Mouse (Mus musculus) midbrain, embryonic 10.5 days (tissue): ENCODE results near the gene Enpp1. TPM values are rescaled to one million over a fixed set of nuclear protein-coding genes. Genes with fewer than 3 reads are reported as not detected.
"Not testable (repeated sequence)": the region's sequence is repeated elsewhere in the genome, so short reads cannot be mapped to it uniquely, and the experiment has no call there.

Experiments used
- DNase-seq: peaks from one replicate; pipeline ENCODE4 v3.0.0-alpha.2; 2017; ENCODE audit warnings: low spot score
- H3K27ac ChIP-seq: fragments of 300-500 bp; sonication (generic); replicated peaks from 2 replicates; pipeline ENCODE4 v1.5.1; 2016; ENCODE audit warnings: mild to moderate bottlenecking
- H3K27me3 ChIP-seq: fragments of 300-500 bp; sonication (generic); 2 replicates; pipeline ENCODE4 v1.6.1; 2016; ENCODE audit warnings: low read depth, mild to moderate bottlenecking; ENCODE audit not compliant: poor library complexity, severe bottlenecking
- H3K36me3 ChIP-seq: fragments of 300-500 bp; sonication (generic); 2 replicates; pipeline ENCODE4 v1.6.1; 2016; ENCODE audit warnings: mild to moderate bottlenecking, moderate library complexity
- H3K4me1 ChIP-seq: fragments of 300-500 bp; sonication (generic); 2 replicates; pipeline ENCODE4 v1.6.1; 2016
- H3K4me3 ChIP-seq: fragments of 300-500 bp; sonication (generic); 2 replicates; pipeline ENCODE4 v1.5.1; 2016; ENCODE audit warnings: mild to moderate bottlenecking, moderate library complexity
- H3K9me3 ChIP-seq: fragments of 300-500 bp; sonication (generic); replicated peaks from 2 replicates; pipeline ENCODE4 v1.6.1; 2016; ENCODE audit warnings: mild to moderate bottlenecking
- WGBS: fragments of 180-500 bp; shearing (Covaris S2); methylation state at CpG from one replicate; pipeline ENCODE4 v1.1.7; 2016; 5-methylcytosine and 5-hydroxymethylcytosine counted together
- polyA plus RNA-seq: library from polyadenylated mRNA; unstranded; fragments of >200 nt; fragmentation: Nextera tagmentation; extraction: Ambion mirVana; gene quantifications from 2 replicates; pipeline ENCODE4 v1.2.1, GENCODE M21; 2016

Enpp1 gene
- polyA plus RNA-seq, 1 experiment from 2014 or later: 0.36 TPM

GRCm38 (mm10) chr10:24629086-24629720 lies 82.8 kb downstream of the Enpp1 start:
- no peak for DNase-seq
- Histone ChIP-seq H3K27me3 (no peaks in the 10 kb centered on the region), H3K4me1 (0 out of 2 replicates have a peak, but pooled peaks cover 3% of the 10 kb centered on the region), H3K9me3 (no peaks in the 10 kb centered on the region), H3K36me3 (no peaks in the 10 kb centered on the region), H3K4me3 (no peak overlapping the region), H3K27ac (no peak overlapping the region)
- 82% methylated on average over 9 of the region's 9 CpGs for WGBS

DNA sequence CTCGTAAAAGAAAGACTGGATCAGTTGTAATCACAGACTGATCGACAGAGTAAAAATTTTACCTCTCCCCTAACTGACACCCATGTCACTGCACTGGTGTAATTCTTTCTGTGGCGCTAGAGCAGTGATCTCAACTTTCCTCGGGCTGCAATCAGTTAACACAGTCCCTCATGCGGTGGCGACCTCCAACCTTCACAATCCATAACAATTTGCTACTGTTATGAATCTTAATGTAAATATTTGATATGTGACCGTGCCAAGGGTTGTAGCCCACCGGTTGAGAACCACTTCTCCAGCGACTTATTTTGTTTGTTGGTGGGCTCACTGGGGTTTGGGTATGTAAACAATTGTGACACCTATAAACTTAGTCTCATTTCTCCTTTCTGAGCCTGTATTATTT lies 83.5 kb downstream of the Enpp1 start:
- Histone ChIP-seq H3K27me3 (no peaks in the 10 kb centered on the region), H3K4me1 (0 out of 2 replicates have a peak, but pooled peaks cover 3% of the 10 kb centered on the region), H3K27ac (no peak overlapping the region), H3K4me3 (no peak overlapping the region), H3K9me3 (no peaks in the 10 kb centered on the region), H3K36me3 (no peaks in the 10 kb centered on the region)
- DNase-seq: no peak
- 85% methylated on average over 9 of the region's 9 CpGs for WGBS

GRCm38 (mm10) chr10:24627262-24627661 lies 84.7 kb downstream of the Enpp1 start:
- Histone ChIP-seq H3K27ac (no peak overlapping the region), H3K4me1 (0 out of 2 replicates have a peak, but pooled peaks cover 3% of the 10 kb centered on the region), H3K4me3 (no peak overlapping the region), H3K27me3 (no peaks in the 10 kb centered on the region), H3K9me3 (no peaks in the 10 kb centered on the region), H3K36me3 (no peaks in the 10 kb centered on the region)
- WGBS: 77% methylated on average over 12 of the region's 12 CpGs
- DNase-seq: no peak

DNA sequence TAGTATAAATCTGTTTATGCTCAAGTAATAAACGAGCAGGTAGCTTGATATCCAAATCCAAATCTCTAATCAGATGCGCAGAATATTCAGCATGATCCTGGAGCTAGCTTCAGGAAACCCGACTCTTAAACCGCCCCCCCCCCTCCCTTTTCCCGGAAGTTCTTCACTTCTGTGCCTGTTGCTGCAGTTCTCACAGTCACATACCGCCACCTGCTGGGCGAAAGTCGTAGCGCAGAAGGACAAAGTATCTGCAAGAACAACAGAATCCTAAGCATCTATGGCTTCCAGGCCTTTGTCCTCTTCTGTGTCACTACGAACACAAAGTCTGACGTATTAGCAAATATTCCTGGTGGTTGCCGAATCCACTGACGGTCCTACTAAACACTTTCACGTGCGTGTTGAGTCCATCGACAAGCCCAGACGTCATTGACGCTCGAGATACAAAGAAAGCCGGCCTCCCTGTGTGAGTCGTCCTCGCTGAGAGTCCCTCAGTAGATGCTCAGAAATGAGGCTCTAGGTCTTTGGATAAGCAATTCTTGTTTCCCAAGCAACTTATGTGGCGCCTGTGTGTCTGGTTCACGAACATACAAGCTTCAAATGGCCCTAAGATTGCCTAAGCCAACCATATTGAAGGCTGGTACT lies 86.8 kb downstream of the Enpp1 start:
- no peaks in the 10 kb centered on the region for H3K27me3 ChIP-seq
- 41% methylated on average over 24 of the region's 24 CpGs for WGBS
- no peaks in the 10 kb centered on the region for H3K36me3 ChIP-seq
- peak overlapping the region; percentile 72 for H3K27ac ChIP-seq
- no peak overlapping the region for H3K4me3 ChIP-seq
- no peaks in the 10 kb centered on the region for H3K9me3 ChIP-seq
- 0 out of 2 replicates have a peak, but pooled peaks cover 3% of the 10 kb centered on the region for H3K4me1 ChIP-seq
- DNase-seq: peak; percentile 90

DNA sequence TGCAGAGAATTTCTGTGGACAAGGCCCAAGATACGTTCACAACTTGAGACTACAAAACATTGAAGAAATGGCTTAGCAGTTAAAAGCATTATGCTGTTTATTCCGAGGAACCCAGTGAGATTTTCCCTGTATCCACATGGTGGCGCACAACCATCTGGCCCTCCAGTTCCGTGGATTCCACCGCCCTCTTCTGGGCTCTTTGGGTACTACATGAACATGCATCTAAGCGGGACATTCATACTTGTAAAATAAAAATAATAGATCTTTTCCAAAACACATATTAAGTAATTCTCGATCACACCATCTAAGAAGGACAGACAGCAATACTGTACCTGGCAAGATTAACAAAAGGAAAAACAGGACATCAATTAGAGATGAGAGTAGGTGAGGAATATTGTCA lies 89.4 kb downstream of the Enpp1 start:
- WGBS: 21% methylated on average over 7 of the region's 7 CpGs

GRCm38 (mm10) chr10:24621572-24621971 lies 90.4 kb downstream of the Enpp1 start:
- no peak overlapping the region for H3K27ac ChIP-seq
- DNase-seq: peak; percentile 60
- H3K36me3 ChIP-seq: no peaks in the 10 kb centered on the region
- H3K4me1 ChIP-seq: no peaks in the 10 kb centered on the region
- H3K4me3 ChIP-seq: no peak overlapping the region
- no peaks in the 10 kb centered on the region for H3K9me3 ChIP-seq
- no peaks in the 10 kb centered on the region for H3K27me3 ChIP-seq
- 42% methylated on average over 9 of the region's 9 CpGs for WGBS

More for the DNA sequence above, 89.4 kb downstream of the Enpp1 start:
- Histone ChIP-seq H3K4me3 (no peak overlapping the region), H3K4me1 (0 out of 2 replicates have a peak, but pooled peaks cover under 1% of the 10 kb centered on the region), H3K9me3 (no peaks in the 10 kb centered on the region), H3K27me3 (no peaks in the 10 kb centered on the region), H3K36me3 (no peaks in the 10 kb centered on the region), H3K27ac (no peak overlapping the region)
- DNase-seq: peak; percentile 59

DNA sequence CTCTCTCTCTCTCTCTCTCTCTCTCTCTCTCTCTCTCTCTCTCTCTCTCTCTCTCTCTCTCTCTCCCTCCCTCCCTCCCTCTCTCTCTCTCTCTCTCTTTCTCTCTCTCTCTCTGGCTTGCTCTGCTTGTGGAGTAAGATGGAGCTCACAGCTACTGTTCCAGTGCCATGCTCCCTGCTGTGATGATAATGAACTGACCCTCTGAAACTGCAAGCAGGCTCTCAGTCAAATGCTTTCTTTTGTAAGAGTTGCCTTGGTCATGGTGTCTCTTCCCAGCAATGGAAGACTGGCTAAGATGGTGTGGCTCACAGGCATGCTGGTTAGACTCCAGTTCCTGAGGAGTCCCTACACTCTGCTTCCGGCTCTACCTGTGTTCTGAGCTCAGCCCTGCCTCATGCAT lies 95.4 kb downstream of the Enpp1 start:
- not testable (repeated sequence) for DNase-seq, H3K27ac ChIP-seq, H3K36me3 ChIP-seq, H3K27me3 ChIP-seq, H3K4me1 ChIP-seq, H3K4me3 ChIP-seq, H3K9me3 ChIP-seq
- 100% methylated on average over 1 of the region's 1 CpGs for WGBS

- Histone ChIP-seq H3K4me3 (no peak overlapping the region), H3K27me3 (no peaks in the 10 kb centered on the region), H3K36me3 (no peaks in the 10 kb centered on the region), H3K9me3 (no peaks in the 10 kb centered on the region), H3K4me1 (no peaks in the 10 kb centered on the region), H3K27ac (no peak overlapping the region)
- no peak for DNase-seq
- 80% methylated on average over 6 of the region's 6 CpGs for WGBS
Observed at GRCm38 (mm10) chr10:24615799-24616198, 96.2 kb downstream of the Enpp1 start.

- H3K4me3 ChIP-seq: no peak overlapping the region
- DNase-seq: no peak
- no peaks in the 10 kb centered on the region for H3K9me3 ChIP-seq
- no peaks in the 10 kb centered on the region for H3K27me3 ChIP-seq
- no peaks in the 10 kb centered on the region for H3K36me3 ChIP-seq
- WGBS: 91% methylated on average over 4 of the region's 4 CpGs
- no peaks in the 10 kb centered on the region for H3K4me1 ChIP-seq
- H3K27ac ChIP-seq: no peak overlapping the region
Observed at GRCm38 (mm10) chr10:24614726-24615125, 97.2 kb downstream of the Enpp1 start.

DNA sequence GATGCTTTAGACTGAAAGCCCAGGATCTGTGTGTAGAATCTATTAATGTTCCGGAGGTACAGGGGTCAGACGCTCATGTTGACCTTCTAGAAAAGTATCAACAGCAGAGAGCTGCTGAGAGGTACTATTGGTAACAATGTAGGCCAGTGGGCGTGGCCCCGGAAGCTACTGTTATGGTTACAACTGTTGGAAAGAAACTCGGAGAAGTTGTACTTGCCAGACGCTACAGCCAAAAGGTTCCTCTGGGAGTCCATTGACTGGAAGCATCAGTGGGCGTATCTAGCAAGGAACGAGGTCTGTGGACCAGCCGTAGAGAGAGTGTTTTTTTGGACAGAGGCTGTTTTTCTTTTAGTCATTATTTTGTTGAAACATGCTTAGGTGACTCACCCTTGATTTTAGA lies 102.2 kb downstream of the Enpp1 start:
- Histone ChIP-seq H3K27me3 (no peaks in the 10 kb centered on the region), H3K4me3 (no peak overlapping the region), H3K9me3 (no peaks in the 10 kb centered on the region), H3K4me1 (no peaks in the 10 kb centered on the region), H3K36me3 (no peaks in the 10 kb centered on the region), H3K27ac (no peak overlapping the region)
- no peak for DNase-seq
- WGBS: 90% methylated on average over 9 of the region's 9 CpGs

DNA sequence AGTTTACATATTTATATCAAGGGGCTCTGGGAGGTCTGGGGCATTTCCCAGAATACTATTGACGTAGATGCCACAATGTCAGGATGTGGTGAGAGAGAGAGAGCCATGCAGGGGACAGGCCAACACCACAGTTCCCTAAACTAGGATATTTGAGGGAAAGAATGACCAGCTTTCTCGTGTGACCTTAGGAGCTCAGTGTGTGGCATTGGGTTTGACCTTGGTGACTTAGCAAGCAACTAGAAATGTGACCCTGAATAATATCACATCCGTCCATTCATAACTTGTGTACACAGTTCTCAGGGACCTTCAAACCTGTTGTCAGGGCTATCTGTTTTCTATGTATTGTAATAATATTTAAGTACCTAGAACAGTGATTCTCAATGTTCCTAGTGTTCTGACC lies 102.8 kb downstream of the Enpp1 start:
- Histone ChIP-seq H3K27me3 (no peaks in the 10 kb centered on the region), H3K27ac (no peak overlapping the region), H3K4me1 (no peaks in the 10 kb centered on the region), H3K4me3 (no peak overlapping the region), H3K9me3 (no peaks in the 10 kb centered on the region), H3K36me3 (no peaks in the 10 kb centered on the region)
- WGBS: 89% methylated on average over 3 of the region's 3 CpGs
- no peak for DNase-seq

DNA sequence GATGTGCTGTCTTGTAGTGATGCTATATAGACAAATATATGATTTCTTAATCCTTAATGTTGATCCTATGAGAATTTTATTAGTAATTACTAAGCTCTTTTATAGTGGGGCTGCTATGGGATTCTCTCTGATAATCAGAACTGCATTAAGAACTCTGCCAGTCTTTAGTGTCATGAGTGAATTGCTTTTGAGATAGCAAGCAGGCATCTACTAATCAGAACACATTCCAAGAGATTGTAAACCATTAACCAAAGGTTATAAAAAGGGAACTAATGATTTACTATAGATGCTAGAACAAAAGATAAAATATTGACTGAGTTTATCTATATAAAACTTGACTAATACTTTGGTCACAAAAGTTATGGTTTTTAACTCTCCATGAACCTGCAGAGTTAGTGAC lies 108.2 kb downstream of the Enpp1 start:
- no peaks in the 10 kb centered on the region for H3K36me3 ChIP-seq
- H3K27me3 ChIP-seq: no peaks in the 10 kb centered on the region
- DNase-seq: no peak
- no peaks in the 10 kb centered on the region for H3K9me3 ChIP-seq
- no peaks in the 10 kb centered on the region for H3K4me1 ChIP-seq
- H3K27ac ChIP-seq: no peak overlapping the region
- no peak overlapping the region for H3K4me3 ChIP-seq

DNA sequence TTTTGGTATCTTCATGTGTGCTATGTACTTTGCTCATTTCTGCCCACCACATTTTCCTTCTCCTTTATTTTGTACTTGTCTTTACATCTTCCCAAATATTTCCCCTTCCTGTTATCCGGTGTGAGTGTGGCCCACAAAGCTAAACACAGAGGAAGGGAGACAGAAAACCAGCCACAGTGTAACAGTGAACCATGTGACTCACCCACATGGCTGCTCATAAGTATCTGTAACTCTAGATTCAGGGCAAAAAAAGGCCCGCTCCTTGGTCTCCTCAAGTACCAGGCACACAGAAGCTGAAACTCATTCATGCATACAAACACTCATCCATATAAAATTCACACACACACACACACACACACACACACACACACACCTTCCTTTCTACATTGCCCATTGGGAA lies 108.9 kb downstream of the Enpp1 start:
- H3K4me1 ChIP-seq: no peaks in the 10 kb centered on the region
- WGBS: 84% methylated on average over 2 of the region's 2 CpGs
- no peak for DNase-seq
- H3K27me3 ChIP-seq: no peaks in the 10 kb centered on the region
- no peak overlapping the region for H3K4me3 ChIP-seq
- H3K36me3 ChIP-seq: 0 out of 2 replicates have a peak, but pooled peaks cover 2% of the 10 kb centered on the region
- H3K27ac ChIP-seq: no peak overlapping the region
- no peaks in the 10 kb centered on the region for H3K9me3 ChIP-seq
